Mouse (Mus musculus) liver, postnatal 0 days (tissue): ENCODE measurements around the gene Hivep2.

Experiments used
- CTCF ChIP-seq: sonication (generic); IDR thresholded peaks from 2 replicates; pipeline ENCODE4 v1.5.1; 2016; ENCODE audit warnings: antibody characterized with exemption, low read depth
- EP300 ChIP-seq: IDR thresholded peaks from 2 replicates; pipeline ENCODE4 v1.6.1; 2016; ENCODE audit warnings: antibody characterized with exemption, low read depth, mild to moderate bottlenecking

- no peak for TF ChIP-seq CTCF
- no peak for TF ChIP-seq EP300
These were observed 151.1 kb downstream of the Hivep2 start for GRCm38 (mm10) chr10:14116978-14117377.
